Mouse (Mus musculus) inflammation-experienced regulatory T-cells, adult 6 months (primary cell): ENCODE data around the gene Sipa1l2. TPM values are rescaled to one million over a fixed set of nuclear protein-coding genes. Genes with fewer than 3 reads are reported as not detected.
"Not testable (repeated sequence)": the region's sequence is repeated elsewhere in the genome, so short reads cannot be mapped to it uniquely, and the experiment has no call there.

Experiments
- ATAC-seq: one replicate; pipeline ENCODE4 v1.8.0; 2017
- polyA plus RNA-seq, 3 experiments: library from polyadenylated mRNA; unstranded; fragments of 100-300 nt; shearing (Covaris generic); gene quantifications; one replicate each; pipeline ENCODE4 v1.2.1; 2017

The Sipa1l2 gene
- polyA plus RNA-seq, 3 experiments from 2014 or later: 0.39 to 2.2 (median 2.0) TPM

DNA sequence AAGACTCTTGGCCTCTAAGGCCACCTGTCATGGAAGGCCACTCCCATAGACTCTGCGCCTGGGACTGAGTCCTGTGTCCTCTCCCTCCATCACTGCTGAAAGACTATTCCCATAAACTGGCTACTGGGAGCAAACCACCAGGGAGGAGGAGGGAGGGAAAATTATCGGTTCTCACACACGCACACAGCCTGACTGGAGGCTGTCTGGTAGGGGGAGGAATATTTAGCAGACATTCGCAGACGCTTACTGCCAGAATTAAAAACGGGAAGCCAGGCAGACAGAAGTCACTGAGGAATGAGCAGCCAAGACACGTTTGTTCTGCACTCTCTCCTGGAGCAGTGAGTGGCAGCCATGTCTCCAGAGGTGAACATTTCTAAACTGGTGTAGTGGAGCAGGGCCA is 35.9 kb downstream of the Sipa1l2 start:
- no peak for ATAC-seq

- ATAC-seq: no peak
These were observed 36.7 kb downstream of the Sipa1l2 start for GRCm38 (mm10) chr8:125532953-125533352.

GRCm38 (mm10) chr8:125532177-125532576 is 37.4 kb downstream of the Sipa1l2 start:
- ATAC-seq: no peak

GRCm38 (mm10) chr8:125531640-125532039 is 38.0 kb downstream of the Sipa1l2 start:
- ATAC-seq: peak; percentile 97

DNA sequence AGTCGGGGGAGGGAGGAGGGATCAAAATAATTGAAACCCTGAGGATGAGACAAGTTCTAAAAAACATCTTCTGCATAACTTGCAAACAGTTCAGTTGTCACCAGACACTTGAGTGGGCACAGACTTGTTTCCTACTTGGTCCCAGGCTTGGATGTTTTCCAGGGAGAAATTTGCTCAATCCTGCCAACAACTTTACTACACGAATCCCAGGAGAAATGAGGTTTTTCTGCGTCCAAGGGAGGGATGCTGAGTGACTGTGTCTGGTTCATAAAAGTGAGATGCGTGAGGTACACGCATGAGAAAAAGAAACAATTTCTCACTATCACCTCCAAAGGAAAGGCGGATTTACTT is 38.5 kb downstream of the Sipa1l2 start:
- ATAC-seq: no peak

- ATAC-seq: no peak
These were observed 39.2 kb downstream of the Sipa1l2 start for GRCm38 (mm10) chr8:125530187-125531087.

GRCm38 (mm10) chr8:125529019-125529418 is 40.6 kb downstream of the Sipa1l2 start:
- ATAC-seq: no peak

DNA sequence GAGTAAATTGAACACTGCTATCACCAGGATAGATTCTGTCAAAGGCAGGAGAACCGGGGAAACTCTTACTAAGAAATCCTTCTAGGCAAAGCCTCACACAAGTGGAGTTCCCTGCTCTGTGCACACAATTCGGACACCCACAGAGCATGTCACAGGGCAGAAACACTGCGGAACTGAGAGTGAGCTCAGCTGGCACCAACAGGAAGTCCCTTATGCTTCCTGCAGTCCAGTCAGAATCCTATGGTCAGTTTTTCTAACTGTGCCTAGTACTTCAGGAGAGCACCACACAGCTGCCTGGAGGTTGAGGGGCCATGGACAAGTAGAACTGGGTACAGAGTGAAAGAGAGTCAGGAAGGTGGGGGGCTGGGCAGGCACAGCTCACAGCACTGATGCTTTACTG is 41.7 kb downstream of the Sipa1l2 start:
- no peak for ATAC-seq

- ATAC-seq: no peak
These were observed 42.6 kb downstream of the Sipa1l2 start for GRCm38 (mm10) chr8:125526999-125527398.

DNA sequence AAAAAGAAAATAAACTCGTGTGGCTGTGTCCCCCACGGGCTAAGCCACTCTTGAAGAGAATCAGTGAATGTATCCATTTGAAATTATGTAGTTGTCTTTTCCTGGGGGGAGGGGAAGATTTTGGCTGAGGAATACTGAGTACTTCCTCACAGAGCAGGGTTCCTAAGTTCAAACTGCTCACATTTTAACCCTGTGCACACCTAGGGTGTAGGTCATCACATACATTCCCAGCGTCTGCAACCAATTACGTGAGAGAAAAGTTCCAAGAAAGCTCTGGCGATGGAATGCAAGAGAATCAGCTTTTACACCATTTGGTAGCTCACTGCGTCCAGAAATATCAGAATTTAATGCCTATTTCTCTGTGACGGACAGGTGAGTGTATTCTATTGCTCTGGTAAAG is 43.0 kb downstream of the Sipa1l2 start:
- no peak for ATAC-seq

DNA sequence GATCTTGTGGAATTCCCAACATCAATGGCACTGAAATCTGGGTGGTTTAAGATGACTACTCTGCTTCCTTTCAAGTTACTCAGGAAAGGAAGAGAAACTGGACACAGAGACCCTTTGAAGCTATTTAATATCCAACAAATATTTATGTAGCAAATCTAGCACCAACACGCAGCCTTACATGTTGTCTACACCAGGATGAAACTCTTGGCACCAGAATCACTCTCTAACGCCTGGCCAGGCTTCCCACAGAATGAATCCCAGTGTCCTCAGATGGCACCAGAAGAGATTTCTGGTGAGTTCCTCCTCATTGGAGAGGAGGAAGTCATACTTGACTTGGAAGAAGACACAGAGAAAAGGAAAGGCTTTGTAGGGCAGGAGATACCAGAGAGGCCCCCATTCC is 45.1 kb downstream of the Sipa1l2 start:
- ATAC-seq: no peak

- ATAC-seq: peak; percentile 35
These were observed 46.4 kb downstream of the Sipa1l2 start for GRCm38 (mm10) chr8:125523213-125523612.

DNA sequence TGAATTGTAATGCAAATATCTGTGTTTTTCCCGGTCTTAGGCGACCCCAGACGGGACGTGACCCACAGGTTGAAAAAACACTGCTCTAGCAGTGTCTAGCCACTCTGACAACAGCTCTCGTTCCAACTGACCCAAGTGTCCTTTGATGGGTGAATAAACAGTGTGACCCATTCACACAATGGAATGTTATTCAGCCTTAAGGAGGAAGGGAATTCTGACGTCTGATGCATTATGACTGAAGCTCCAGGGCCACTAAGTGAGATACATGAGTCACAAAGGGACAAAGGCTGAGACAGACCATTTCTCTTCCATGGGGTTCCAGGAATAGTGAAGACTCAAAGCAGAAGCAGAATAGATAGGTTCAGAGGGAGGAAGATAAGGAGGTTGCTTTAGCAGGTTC is 47.5 kb downstream of the Sipa1l2 start:
- no peak for ATAC-seq

- no peak for ATAC-seq
These were observed 48.5 kb downstream of the Sipa1l2 start for GRCm38 (mm10) chr8:125521087-125521486.

GRCm38 (mm10) chr8:125520308-125520707 is 49.3 kb downstream of the Sipa1l2 start:
- ATAC-seq: not testable (repeated sequence)

GRCm38 (mm10) chr8:125518951-125519350 is 50.7 kb downstream of the Sipa1l2 start:
- no peak for ATAC-seq

DNA sequence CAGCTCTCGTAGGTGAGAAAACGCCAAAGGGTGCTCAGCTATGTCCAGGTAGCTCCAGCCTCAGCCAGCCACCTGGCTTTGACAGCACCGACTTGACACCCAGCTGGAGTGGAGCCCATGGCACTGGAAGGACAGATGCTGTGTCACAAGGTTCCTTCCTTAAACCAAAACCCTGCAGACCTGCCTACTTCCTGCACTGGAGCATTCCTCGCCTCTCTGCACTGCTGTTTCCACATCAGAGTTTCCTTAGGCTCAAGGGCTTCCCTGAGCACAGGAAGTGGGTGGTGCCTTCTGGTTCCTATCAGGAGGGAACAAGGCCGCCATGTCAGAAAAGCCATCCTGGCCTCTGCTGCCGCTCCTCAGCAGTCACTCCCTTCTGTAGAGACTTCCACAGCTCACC is 51.3 kb downstream of the Sipa1l2 start:
- peak; percentile 58 for ATAC-seq

DNA sequence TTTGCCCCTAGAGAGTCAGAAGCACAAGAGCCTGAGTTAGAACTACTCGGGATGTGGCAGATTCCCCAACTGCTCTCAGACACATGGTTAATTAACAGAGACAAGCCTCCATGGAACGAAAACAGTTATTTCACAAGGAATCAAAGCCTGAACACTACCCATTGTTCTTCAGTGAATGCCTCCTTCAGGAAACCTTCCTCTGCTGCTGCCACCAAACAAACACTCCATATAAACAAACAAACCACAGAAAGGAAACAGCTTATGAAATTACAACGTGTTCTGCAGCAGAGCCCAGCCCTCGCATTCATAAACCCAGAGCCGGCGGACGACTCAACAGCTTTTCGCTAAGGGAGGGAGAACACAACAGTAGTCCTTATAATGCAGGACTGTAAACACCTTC is 52.2 kb downstream of the Sipa1l2 start:
- ATAC-seq: no peak

- no peak for ATAC-seq
These were observed 53.3 kb downstream of the Sipa1l2 start for GRCm38 (mm10) chr8:125516115-125516905.

DNA sequence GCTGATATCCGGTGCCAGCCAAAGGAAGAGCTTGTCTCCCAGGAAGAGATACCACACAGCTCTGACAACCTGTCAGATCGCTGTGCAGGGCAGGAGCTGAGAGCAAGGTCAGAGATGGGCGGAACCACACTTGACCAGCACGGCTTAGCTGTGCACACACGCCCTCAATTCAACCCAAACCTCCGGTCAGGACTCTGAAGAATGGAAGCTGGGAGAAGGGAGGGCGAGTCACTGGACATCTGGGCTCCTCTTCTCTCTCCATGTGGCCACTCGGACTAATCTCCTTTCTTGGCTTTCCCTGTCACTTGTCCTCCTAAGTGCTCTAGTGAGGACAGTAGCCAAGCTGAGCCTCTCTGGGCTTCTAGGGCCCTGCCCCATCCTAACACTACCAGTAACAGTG is 53.9 kb downstream of the Sipa1l2 start:
- ATAC-seq: no peak

DNA sequence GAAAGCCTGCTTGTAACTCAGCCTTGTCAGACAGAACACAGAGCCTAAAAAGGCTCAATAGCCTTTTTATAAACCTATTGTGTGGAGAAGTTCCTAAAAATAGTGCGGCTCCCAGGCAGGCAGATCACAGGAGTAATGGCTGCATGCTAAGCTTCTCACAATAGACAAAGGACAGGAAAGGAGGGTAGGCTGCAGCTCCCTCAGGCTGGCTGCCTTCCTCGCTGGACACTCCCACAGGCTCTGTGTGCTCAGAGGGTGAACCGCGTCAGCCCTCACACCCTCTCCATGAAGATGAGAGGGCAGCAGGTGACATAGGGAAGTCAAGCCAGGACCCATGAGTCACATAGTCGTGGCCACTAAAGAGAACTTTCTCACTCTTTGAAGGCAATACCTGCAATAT is 55.7 kb downstream of the Sipa1l2 start:
- ATAC-seq: no peak

DNA sequence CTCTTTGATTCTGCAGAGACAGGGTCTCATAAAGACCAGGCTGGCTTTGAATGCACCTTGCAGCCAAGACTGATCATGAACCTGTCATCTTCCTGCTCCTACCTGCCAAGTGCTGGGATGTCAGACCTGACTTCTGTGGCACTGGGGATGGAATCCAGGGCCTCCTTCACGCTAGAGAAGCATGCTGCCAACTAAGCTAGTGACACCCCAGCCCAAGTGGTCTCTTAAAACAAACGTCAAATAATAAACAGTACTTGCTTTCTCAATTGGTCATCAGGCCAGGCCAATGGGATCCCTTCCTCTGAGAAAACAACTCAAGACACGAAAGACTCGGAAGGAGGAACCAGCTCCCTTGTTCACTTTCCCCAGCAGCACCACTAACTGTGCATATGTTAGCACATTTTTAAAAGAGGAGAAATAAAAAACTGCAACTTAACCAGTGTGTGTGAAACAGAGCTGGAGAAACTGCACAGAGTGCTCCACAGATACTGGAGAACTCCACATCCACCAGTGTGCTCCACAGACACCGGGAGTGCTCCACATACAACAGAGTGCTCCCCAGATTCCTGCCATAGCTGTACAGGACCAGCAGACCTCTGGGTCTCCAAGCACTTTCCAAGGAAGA is 56.3 kb downstream of the Sipa1l2 start:
- no peak for ATAC-seq

DNA sequence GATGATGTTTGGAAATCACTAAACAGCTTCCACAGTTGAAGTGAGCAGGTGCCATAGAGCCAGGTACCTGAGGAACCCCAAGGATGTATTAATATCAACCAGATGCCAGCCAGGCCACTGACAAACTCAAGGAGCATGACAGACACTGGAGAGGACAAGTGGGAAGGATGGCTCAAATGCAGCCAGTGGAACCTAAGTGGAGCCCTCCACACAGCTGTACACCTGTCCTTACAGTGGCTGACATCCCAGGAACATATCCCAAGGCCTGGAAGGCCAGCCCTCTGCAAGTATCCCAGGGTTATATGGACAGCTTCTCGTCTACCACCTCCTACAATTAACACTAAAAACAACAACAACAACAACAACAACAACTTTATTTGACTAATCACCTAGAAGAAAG is 57.0 kb downstream of the Sipa1l2 start:
- no peak for ATAC-seq
